Mouse (Mus musculus) Patski (cell line): ENCODE data around the gene Gm10282. TPM values are rescaled to one million over a fixed set of nuclear protein-coding genes. Genes with fewer than 3 reads are reported as not detected.
A peak's percentile ranks its signal among the peaks of the same experiment; 100 is the strongest.

Source experiments
- ATAC-seq: fragments of 100-300 bp; one replicate; pipeline ENCODE4 v1.8.0; 2021
- CTCF ChIA-PET: fragments of 350-600 bp; sonication (Branson Sonifier 250); formaldehyde crosslinking; loops from one replicate; lab custom pipeline; 2022; ENCODE audit warnings: inconsistent platforms; lab: Charles Lee
- POLR2A ChIA-PET: fragments of 350-600 bp; sonication (Branson Sonifier 250); formaldehyde crosslinking; loops from one replicate; lab custom pipeline; 2022; ENCODE audit warnings: antibody characterized with exemption, inconsistent platforms; lab: Charles Lee
- DNase-seq: peaks from one replicate; pipeline ENCODE4 v3.0.0-alpha.2; 2011; ENCODE audit warnings: low read depth, low spot score
- H3K27me3 ChIP-seq: fragments of 371-371 bp; one replicate; pipeline ENCODE4 v1.5.1; 2021
- CTCF ChIP-seq: fragments of 100-300 bp; IDR thresholded peaks from one replicate; pipeline ENCODE4 v1.5.1; 2021
- in situ Hi-C: fragments of 300-500 bp; cut with MboI; formaldehyde crosslinking; loops from 3 replicates; pipeline ENCODE4 v1.11.1; 2018; ENCODE audit warnings: low pct_unique_long_range_greater_than_20kb, mixed read lengths
- polyA plus RNA-seq: library from polyadenylated mRNA; unstranded; gene quantifications from one replicate; pipeline ENCODE4 v1.2.3, GENCODE M21; 2021

Gene Gm10282
- polyA plus RNA-seq, 1 experiment from 2014 or later = 28.0 TPM

- ATAC-seq (no peak), DNase-seq (no peak)
- no peaks in the 10 kb centered on the region for H3K27me3 ChIP-seq
- CTCF ChIA-PET = interaction anchor here (1.2 kb wide), 1 partner anchor 10 kb away, joined by 3 read pairs; no protein-coding TSS in a partner anchor
- TF ChIP-seq CTCF = no peak
- POLR2A ChIA-PET = no interaction called here
- in situ Hi-C loops = no loop called here
Observed at GRCm38 (mm10) chr8:72324036-72324706, 19.1 kb upstream of the Gm10282 start.

- no peak for ATAC-seq
- H3K27me3 ChIP-seq = no peaks in the 10 kb centered on the region
- no peak for DNase-seq
- CTCF ChIA-PET = interaction anchor here (0.9 to 1.3 kb wide), 2 partner anchors 12 kb away, joined by 3 to 4 read pairs; no protein-coding TSS in a partner anchor
- no peak for TF ChIP-seq CTCF
- in situ Hi-C loops = no loop called here
- POLR2A ChIA-PET = no interaction called here
Observed at GRCm38 (mm10) chr8:72323131-72323725, 18.2 kb upstream of the Gm10282 start.

GRCm38 (mm10) chr8:72322471-72322889 is 17.4 kb upstream of the Gm10282 start:
- ATAC-seq (no peak), DNase-seq (no peak)
- CTCF ChIA-PET = interaction anchor here (1.3 kb wide), 1 partner anchor 13 kb away, joined by 3 read pairs; no protein-coding TSS in a partner anchor
- no peaks in the 10 kb centered on the region for H3K27me3 ChIP-seq
- POLR2A ChIA-PET = no interaction called here
- in situ Hi-C loops = no loop called here
- TF ChIP-seq CTCF = no peak

GRCm38 (mm10) chr8:72321635-72322441 is 16.8 kb upstream of the Gm10282 start:
- in situ Hi-C loops = no loop called here
- ATAC-seq = no peak
- CTCF ChIA-PET = interaction anchor here (1.3 kb wide), 1 partner anchor 14 kb away, joined by 3 read pairs; no protein-coding TSS in a partner anchor
- no peak for DNase-seq
- no peaks in the 10 kb centered on the region for H3K27me3 ChIP-seq
- TF ChIP-seq CTCF = no peak
- POLR2A ChIA-PET = no interaction called here

GRCm38 (mm10) chr8:72320803-72321583 is 15.9 kb upstream of the Gm10282 start:
- H3K27me3 ChIP-seq = no peaks in the 10 kb centered on the region
- TF ChIP-seq CTCF = no peak
- ATAC-seq = no peak
- ChIA-PET POLR2A (no interaction called here), CTCF (no interaction called here)
- in situ Hi-C loops = no loop called here
- DNase-seq = no peak

- DNase-seq = no peak
- CTCF ChIA-PET = interaction anchor here (0.6 kb wide), 1 partner anchor 256 kb away, joined by 3 read pairs; no protein-coding TSS in a partner anchor
- in situ Hi-C loops = no loop called here
- POLR2A ChIA-PET = no interaction called here
- no peaks in the 10 kb centered on the region for H3K27me3 ChIP-seq
- TF ChIP-seq CTCF = no peak
- no peak for ATAC-seq
Observed at GRCm38 (mm10) chr8:72319921-72320802, 15.1 kb upstream of the Gm10282 start.

GRCm38 (mm10) chr8:72319397-72319796 is 14.3 kb upstream of the Gm10282 start:
- TF ChIP-seq CTCF = no peak
- peak; percentile 10 for ATAC-seq
- no peaks in the 10 kb centered on the region for H3K27me3 ChIP-seq
- POLR2A ChIA-PET = interaction anchor here (0.6 to 0.9 kb wide), 2 partner anchors 52 to 90 kb away, joined by 3 read pairs; no protein-coding TSS in a partner anchor
- no peak for DNase-seq
- in situ Hi-C loops = no loop called here
- CTCF ChIA-PET = interaction anchor here (0.6 kb wide), 1 partner anchor 257 kb away, joined by 3 read pairs; no protein-coding TSS in a partner anchor

GRCm38 (mm10) chr8:72318801-72319322 is 13.8 kb upstream of the Gm10282 start, which contains the start of gene Klf2:
TSS of gene Klf2 (plus strand) at chr8:72319033.
- H3K27me3 ChIP-seq = no peaks in the 10 kb centered on the region
- DNase-seq (peak; percentile 41), ATAC-seq (peak; percentile 96)
- ChIA-PET POLR2A (interaction anchor here (0.6 to 0.9 kb wide), 2 partner anchors 52 to 91 kb away, joined by 3 read pairs; no protein-coding TSS in a partner anchor), CTCF (no interaction called here)
- no peak for TF ChIP-seq CTCF
- in situ Hi-C loops = no loop called here
